Mouse (Mus musculus) small intestine, adult 2 months (tissue): ENCODE measurements at regions not wholly inside any gene's neighbourhood (a gene's known extent, or its start where the extent isn't known, plus 50 kb on each side); places are given as distances from the start of the nearest gene placed in this dataset.

Source experiments
- H3K27ac ChIP-seq: fragments of 200-500 bp; 2 replicates; pipeline ENCODE4 v1.5.1; 2012; ENCODE audit warnings: low read depth, low read length, control low read depth, inconsistent platforms; ENCODE audit not compliant: insufficient read depth
- H3K27me3 ChIP-seq: fragments of 200-500 bp; 2 replicates; pipeline ENCODE4 v1.6.1; 2012; ENCODE audit warnings: mild to moderate bottlenecking, moderate library complexity, low read length, inconsistent platforms; ENCODE audit not compliant: control insufficient read depth, insufficient read depth
- H3K36me3 ChIP-seq: fragments of 200-500 bp; 2 replicates; pipeline ENCODE4 v1.6.1; 2012; ENCODE audit warnings: mild to moderate bottlenecking, low read length, control low read depth, inconsistent platforms; ENCODE audit not compliant: control insufficient read depth, insufficient read depth
- H3K4me1 ChIP-seq: fragments of 200-500 bp; 2 replicates; pipeline ENCODE4 v1.6.1; 2012; ENCODE audit warnings: low read length, inconsistent platforms, mixed read lengths; ENCODE audit not compliant: control insufficient read depth, insufficient read depth, insufficient read length
- H3K4me3 ChIP-seq: fragments of 200-500 bp; 2 replicates; pipeline ENCODE4 v1.5.1; 2012; ENCODE audit warnings: low read depth, mild to moderate bottlenecking, control low read depth, inconsistent platforms, low read length, moderate library complexity
- CTCF ChIP-seq: fragments of 200-500 bp; IDR thresholded peaks from 2 replicates; pipeline ENCODE4 v1.5.1; 2012; ENCODE audit warnings: low read depth, mild to moderate bottlenecking, control low read depth, inconsistent platforms, low read length, moderate library complexity, mixed read lengths; ENCODE audit not compliant: insufficient replicate concordance, insufficient read length; ENCODE audit errors: extremely low read depth
- POLR2A ChIP-seq: fragments of 200-500 bp; IDR thresholded peaks from 2 replicates; pipeline ENCODE4 v1.6.1; 2012; ENCODE audit warnings: low read depth, mild to moderate bottlenecking, control low read depth, inconsistent platforms, low read length, moderate library complexity
- WGBS: fragments of 180-500 bp; shearing (Covaris S2); methylation state at CpG from one replicate; pipeline ENCODE4 v1.1.7; 2018; 5-methylcytosine and 5-hydroxymethylcytosine counted together

- Histone ChIP-seq H3K4me1 (no peaks in the 10 kb centered on the region), H3K36me3 (no peaks in the 10 kb centered on the region), H3K27me3 (no peaks in the 10 kb centered on the region), H3K4me3 (no peak overlapping the region), H3K27ac (no peak overlapping the region)
- TF ChIP-seq CTCF (no peak), POLR2A (no peak)
- WGBS = 77% methylated on average over 7 of the region's 7 CpGs
These were observed 56.4 kb upstream of the Mbip start for GRCm38 (mm10) chr12:56402137-56402536.
